Mouse (Mus musculus) midbrain, embryonic 11.5 days (tissue): Measurements from ENCODE around the gene Vsig10l. TPM values are rescaled to one million over a fixed set of nuclear protein-coding genes. Genes with fewer than 3 reads are reported as not detected.
A peak's percentile ranks its signal among the peaks of the same experiment; 100 is the strongest.

Experiments
- microRNA-seq: library from miRNA; unstranded; fragments of <30 nt; microRNA quantifications from one replicate; pipeline ENCODE4, GENCODE M21; 2017
- polyA plus RNA-seq: library from polyadenylated mRNA; unstranded; fragments of >200 nt; fragmentation: Nextera tagmentation; extraction: Ambion mirVana; gene quantifications from 2 replicates; pipeline ENCODE4 v1.2.1, GENCODE M21; 2014

Vsig10l gene
- polyA plus RNA-seq, 1 experiment from 2014 or later, result 2.4 TPM

Small RNA genes lying within 50 kb of the gene (microRNA-seq; reads per million reads assigned to microRNA genes)
- 2.7 reads per million, percentile 10 among the genes with 10 or more reads in this experiment for gene Mir7051

Other genes starting within 250 kb of the Vsig10l start
- 14.9 and 15.7 TPM in 2 replicates for gene Zfp715, start 149.9 kb upstream of the Vsig10l start, polyA plus RNA-seq
- 0.23 and 0.55 TPM in 2 replicates for gene Siglecf, start 111.8 kb upstream of the Vsig10l start, polyA plus RNA-seq
- not detected in 2 replicates for gene Siglecg, start 54.9 kb upstream of the Vsig10l start, polyA plus RNA-seq
- gene Lim2, start 35.5 kb upstream of the Vsig10l start, polyA plus RNA-seq, result 0.20 TPM in 1 of 2 replicates, not detected in the other
- 0.19 TPM in 1 of 2 replicates, not detected in the other for gene Nkg7, start 26.1 kb upstream of the Vsig10l start, polyA plus RNA-seq
- gene Cldnd2, start 22.4 kb upstream of the Vsig10l start, polyA plus RNA-seq, result not detected in 2 replicates
- 187 and 202 TPM in 2 replicates for gene Etfb, start 19.1 kb upstream of the Vsig10l start, polyA plus RNA-seq
- 0.46 TPM in 1 of 2 replicates, not detected in the other for gene Gm45233, start 19.0 kb upstream of the Vsig10l start, polyA plus RNA-seq
- 2.3 and 3.1 TPM in 2 replicates for gene Iglon5, start 26.9 kb downstream of the Vsig10l start, polyA plus RNA-seq
- not detected in 2 replicates for gene 4931406B18Rik, start 42.8 kb downstream of the Vsig10l start, polyA plus RNA-seq
- 0.63 and 0.70 TPM in 2 replicates for gene Cd33, start 81.3 kb downstream of the Vsig10l start, polyA plus RNA-seq
- 6.7 and 8.7 TPM in 2 replicates for gene Zfp658, start 99.1 kb downstream of the Vsig10l start, polyA plus RNA-seq
- gene Zfp719, start 116.5 kb downstream of the Vsig10l start, polyA plus RNA-seq, result 17.3 and 17.9 TPM in 2 replicates
- gene Zfp819, start 144.0 kb downstream of the Vsig10l start, polyA plus RNA-seq, result 0.23 and 0.64 TPM in 2 replicates
- not detected in 2 replicates for gene Ceacam18, start 171.6 kb downstream of the Vsig10l start, polyA plus RNA-seq
- 0.26 and 0.51 TPM in 2 replicates for gene Siglece, start 197.0 kb downstream of the Vsig10l start, polyA plus RNA-seq
- gene Ctu1, start 208.9 kb downstream of the Vsig10l start, polyA plus RNA-seq, result 9.3 and 9.9 TPM in 2 replicates
- gene Klk14, start 227.3 kb downstream of the Vsig10l start, polyA plus RNA-seq, result not detected in 2 replicates
- gene Klk13, start 249.4 kb downstream of the Vsig10l start, polyA plus RNA-seq, result 0.29 TPM in 1 of 2 replicates, not detected in the other